Mouse (Mus musculus) adrenal gland, adult (tissue): ENCODE data around the gene Ogfrl1.

Experiments used
- DNase-seq, 2 experiments: peaks; one replicate each; pipeline ENCODE4 v3.0.0; 2022 to 2023; ENCODE audit warnings: low spot score in 1 of 2; ENCODE audit not compliant: inconsistent age in 2 of 2

The Ogfrl1 gene

DNA sequence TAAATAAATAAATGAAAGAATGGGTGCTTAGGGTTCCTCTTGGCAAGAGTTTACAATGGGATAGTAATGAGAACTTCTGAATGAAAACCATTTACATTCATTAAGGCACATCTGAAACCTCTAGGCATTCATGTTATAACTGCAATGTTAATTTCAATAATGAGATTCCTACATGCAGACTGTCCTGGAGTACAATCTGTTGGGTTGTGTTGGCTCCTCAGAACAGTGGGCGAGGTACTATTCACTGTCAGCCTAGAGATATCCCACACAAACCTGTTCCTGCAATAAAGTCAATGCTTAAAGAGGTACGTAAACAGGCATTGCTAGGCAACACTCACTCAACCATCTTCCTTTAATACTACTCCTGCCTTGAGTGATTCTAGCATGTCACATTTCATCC lies 32.0 kb downstream of the Ogfrl1 start:
- no peak for DNase-seq

GRCm38 (mm10) chr1:23352895-23353294 lies 44.7 kb downstream of the Ogfrl1 start:
- DNase-seq: no peak

- no peak for DNase-seq
Observed at GRCm38 (mm10) chr1:23351756-23352155, 45.8 kb downstream of the Ogfrl1 start.

DNA sequence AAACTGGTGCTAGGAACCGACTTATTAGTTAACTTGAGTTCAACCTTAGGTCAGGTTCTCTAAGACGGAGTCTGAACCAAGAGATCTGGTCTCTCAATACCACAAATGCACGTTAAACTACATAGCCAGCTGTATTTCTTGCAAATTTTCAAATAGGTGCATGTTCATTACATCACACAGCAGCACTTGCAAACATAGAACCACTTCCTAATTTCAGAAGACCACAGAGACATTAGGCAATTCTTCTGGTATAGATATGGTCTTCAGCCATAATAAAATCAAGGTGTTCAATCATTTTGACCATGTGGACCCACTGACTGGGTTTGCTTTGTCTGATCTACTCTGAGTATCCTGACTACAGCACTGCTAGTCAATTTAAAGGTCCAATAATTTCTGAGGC lies 51.9 kb downstream of the Ogfrl1 start:
- DNase-seq: no peak

GRCm38 (mm10) chr1:23342864-23343263 lies 54.7 kb downstream of the Ogfrl1 start:
- DNase-seq: no peak

- no peak for DNase-seq
Observed at GRCm38 (mm10) chr1:23342224-23342623, 55.3 kb downstream of the Ogfrl1 start.

DNA sequence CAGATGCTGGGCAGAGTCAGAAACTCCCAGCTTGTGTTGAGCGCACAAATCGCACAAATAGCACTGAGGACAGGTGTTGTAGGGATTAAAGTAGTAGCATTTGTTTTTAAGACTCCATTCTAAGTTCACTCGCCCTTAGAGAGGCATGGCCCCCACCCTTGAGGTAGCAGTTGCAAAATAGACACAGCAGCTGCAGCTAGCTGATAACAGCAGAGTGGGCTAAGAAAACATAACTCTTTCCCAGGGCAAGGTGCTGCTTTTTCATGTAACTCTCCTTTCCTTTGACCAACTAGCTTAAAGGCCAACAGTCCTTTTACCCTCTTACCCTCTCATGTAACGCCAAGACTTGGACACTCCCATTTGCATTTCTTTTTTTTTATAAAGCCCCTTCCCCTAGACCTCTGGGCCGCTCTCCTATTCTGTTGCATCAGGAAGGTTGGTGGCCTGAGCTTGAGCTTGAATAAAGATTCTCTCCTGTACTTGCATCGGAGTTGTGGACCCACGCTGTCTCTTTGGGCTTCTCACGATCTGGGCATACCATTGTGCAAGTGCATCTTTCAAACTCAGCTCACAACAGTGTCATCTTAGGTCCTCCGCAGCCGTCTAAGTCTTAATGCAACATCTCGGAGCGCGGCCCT lies 61.7 kb downstream of the Ogfrl1 start:
- DNase-seq: no peak

- DNase-seq: no peak
Observed at GRCm38 (mm10) chr1:23335050-23335449, 62.5 kb downstream of the Ogfrl1 start.

GRCm38 (mm10) chr1:23332192-23332591 lies 65.4 kb downstream of the Ogfrl1 start:
- no peak for DNase-seq

DNA sequence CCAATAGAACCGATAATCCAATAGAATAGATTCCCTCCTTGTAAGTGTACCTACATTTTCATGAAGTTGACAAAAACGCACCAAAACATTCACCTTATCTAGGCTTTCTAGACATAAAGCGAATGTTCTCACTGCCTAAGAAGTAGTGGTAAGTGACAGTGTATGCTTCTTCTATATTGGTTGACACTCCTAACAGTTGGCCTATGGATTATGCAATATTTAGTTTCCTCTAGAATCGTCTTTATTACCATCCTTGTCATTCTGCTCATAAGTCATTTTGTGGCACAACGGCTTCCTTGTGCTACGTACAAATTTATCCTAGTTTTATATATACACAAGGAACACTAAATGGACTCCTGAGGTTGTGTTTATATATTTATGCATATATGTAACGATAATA lies 72.4 kb downstream of the Ogfrl1 start:
- DNase-seq: no peak

GRCm38 (mm10) chr1:23324226-23324625 lies 73.3 kb downstream of the Ogfrl1 start:
- DNase-seq: peak in 1 of 2 experiments; percentile 68

DNA sequence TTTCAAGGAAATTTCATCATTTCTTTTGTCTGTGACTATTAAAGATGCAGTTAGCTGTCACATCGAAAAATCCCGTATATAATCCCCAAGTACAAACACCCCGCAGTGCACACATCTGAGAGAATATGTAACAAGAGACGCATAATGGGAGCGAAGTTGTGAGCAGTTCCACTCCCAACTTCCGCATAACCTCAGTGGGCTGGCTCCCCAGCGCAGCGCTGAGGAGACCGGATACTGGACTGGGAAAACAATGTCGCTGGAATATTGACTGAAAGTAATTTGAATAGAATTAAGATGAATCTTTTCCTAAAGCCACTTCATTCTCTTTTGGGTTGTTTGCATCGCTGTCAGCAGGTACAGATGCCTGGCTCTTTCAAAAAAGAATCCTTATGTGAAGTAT lies 74.3 kb downstream of the Ogfrl1 start:
- DNase-seq: no peak

DNA sequence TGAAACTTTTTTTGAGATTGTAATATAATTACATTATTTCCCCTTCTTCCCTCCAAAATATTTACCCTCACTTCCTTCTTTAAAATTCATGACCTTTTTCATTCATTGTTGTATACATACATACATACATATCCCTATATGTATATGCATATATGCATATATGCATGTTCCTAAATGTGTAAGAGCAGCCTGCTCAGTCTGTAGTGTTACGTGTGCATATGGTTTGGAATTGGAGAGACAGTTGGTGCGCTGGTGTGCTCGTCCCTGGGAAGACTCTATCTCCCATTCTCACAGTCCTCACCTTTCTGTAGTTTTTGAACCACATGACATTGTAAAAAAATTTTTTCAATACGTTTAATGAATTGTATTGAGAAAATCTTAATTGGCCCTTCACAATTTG lies 75.4 kb downstream of the Ogfrl1 start:
- DNase-seq: no peak

GRCm38 (mm10) chr1:23321331-23321851 lies 76.2 kb downstream of the Ogfrl1 start:
- peak in 1 of 2 experiments; percentile 50 for DNase-seq

GRCm38 (mm10) chr1:23320591-23321195 lies 76.9 kb downstream of the Ogfrl1 start:
- DNase-seq: no peak
